Mouse (Mus musculus) layer of hippocampus, adult 11-12 months (tissue): Measurements from ENCODE around the gene Rpl36a-ps1.
"Not testable (repeated sequence)": the region's sequence is repeated elsewhere in the genome, so short reads cannot be mapped to it uniquely, and the experiment has no call there.

Source experiments
- DNase-seq: peaks from one replicate; pipeline ENCODE4 v3.0.0; 2022; ENCODE audit warnings: low spot score

Gene Rpl36a-ps1

DNA sequence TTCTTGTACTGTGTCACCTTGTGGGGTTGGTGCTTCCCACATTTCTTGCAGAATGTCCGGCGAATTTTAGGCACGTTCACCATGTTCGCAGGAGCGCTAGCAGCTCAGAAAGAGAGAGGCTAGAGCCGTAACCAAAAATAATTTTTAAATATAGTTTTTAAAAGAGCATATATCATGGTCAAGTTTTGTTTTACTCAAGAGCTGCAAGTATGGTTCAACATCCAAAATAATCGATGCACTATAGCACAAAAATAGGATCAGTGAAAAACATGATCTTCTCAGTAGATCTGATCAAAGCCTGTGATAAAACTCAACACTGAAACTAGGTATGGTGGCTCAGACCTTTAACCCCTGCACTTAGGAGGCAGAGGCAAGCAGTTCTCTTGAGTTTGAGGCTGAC is at the start of gene Rpl36a-ps1:
Gene Rpl36a-ps1 (minus strand): TSS at position 101 of the 400 bp plus-strand sequence.
- DNase-seq, result no peak

DNA sequence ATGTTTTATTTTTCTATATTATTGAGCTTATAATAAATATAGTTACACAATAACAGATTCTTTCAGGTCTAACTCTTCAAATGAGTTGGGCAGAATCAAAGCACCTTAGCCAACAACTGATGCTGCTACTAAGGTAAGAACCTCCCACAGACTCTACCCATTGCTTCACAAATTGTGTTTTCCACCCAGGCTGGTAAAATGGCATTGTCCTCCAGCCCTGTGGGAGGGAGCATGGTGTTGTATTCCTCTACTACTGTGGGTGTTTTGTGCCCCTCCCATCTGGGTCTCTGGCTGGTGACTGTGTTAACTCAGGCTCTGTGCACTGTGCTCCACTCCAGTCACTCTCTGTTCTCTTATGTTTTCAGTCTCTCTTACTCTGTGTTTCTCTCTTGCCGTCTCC is 49.4 kb upstream of the Rpl36a-ps1 start:
- no peak for DNase-seq

DNA sequence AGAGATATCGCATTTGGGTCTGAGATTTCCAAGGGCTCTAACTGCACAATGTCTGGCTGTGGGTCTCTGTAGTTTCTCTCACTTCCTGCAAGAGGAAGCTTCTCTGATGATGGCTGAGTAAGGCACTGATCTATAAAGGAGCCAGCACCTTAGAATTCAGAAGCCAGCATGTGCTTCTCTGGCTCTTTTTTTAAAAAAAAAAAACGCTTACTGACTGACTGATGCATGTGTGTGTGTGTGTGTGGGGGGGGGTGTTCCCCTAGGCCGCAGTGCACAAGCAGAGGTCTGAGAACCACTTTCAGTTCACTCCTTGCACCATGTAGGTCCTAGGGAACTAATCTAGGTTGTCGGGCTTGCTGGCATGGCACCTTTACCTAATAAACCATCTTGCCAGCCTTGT is 47.3 kb upstream of the Rpl36a-ps1 start:
- no peak for DNase-seq

DNA sequence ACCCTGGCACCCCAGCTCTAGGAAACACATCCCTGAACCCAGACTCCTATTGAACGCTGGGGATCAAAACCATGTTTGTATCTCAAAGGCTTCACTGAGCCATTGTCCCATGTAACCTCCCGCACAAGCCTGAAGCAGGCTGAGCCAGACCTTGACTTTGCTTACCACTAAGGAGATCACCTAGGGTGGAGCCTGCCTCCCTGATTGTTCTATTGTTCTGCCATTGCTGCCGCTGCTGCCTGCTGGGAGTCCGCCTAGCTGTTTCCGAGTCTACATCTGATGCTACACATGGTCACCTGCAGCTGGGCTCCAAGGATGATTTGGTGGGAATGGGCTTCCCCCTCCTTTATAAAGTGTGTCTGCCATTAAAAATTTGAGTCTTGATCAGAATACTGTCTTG is 45.2 kb upstream of the Rpl36a-ps1 start:
- not testable (repeated sequence) for DNase-seq

DNA sequence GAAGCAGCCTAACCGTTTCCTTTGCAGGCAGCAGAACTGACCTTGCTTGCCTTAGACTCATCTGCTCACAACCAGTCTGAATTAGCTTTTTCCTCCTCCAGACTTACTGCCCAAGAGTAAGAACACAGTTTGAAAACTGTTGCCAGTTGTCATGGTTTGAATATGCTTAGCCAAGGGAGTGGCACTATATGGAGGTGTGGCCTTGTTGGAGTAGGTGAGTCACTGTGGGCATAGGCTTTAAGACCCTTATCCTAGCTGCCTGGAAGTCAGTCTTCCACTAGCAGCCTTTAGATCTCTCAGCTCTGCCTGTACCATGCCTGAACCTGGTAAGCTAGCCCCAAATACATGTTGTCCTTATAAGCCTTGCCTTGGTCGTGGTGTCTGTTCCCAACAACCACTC is 43.6 kb upstream of the Rpl36a-ps1 start:
- no peak for DNase-seq

GRCm38 (mm10) chr14:99036039-99036438 is 41.9 kb upstream of the Rpl36a-ps1 start:
- DNase-seq, result no peak

DNA sequence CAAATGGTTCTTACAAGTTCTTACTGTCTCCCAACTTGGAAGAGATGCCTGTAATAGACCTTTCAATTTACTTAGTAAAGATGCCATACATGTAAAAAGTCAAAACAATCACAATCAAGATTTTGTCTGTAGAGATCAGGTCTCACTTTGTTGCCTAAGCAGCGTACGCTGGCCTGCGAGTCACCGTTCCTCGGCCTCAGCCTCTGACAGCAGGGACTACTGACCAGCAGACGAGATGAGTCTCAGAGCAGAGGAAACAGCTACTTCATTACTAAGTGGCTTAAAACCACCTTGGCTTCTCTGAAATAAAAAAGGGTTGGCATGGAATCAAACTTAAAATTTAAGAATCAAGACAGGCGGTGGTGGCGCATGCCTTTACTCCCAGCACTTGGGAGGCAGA is 40.7 kb upstream of the Rpl36a-ps1 start:
- not testable (repeated sequence) for DNase-seq

GRCm38 (mm10) chr14:99032596-99032995 is 38.5 kb upstream of the Rpl36a-ps1 start:
- DNase-seq, result no peak

- no peak for DNase-seq
Observed at GRCm38 (mm10) chr14:99031337-99031873, 37.3 kb upstream of the Rpl36a-ps1 start.

DNA sequence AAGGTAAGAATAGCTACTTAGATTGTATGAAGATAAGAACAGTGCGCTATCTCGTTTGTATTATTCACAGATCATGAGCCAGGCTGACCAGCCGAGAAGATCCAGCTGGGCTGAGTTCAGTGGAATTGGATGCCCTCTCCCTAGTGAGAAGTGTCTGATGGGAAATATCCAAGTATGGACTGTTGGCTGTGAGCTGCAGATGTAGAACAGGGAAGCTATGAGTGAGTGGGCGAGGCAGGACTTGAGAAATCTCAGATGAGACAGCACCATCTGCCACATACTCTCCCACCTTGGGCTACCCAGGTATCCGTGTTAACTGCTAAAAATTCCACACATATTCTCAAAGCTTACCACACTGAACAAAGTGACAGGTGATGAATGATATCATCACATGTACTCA is 35.9 kb upstream of the Rpl36a-ps1 start:
- DNase-seq, result no peak

GRCm38 (mm10) chr14:99022346-99023086 is 28.4 kb upstream of the Rpl36a-ps1 start:
- DNase-seq, result no peak

DNA sequence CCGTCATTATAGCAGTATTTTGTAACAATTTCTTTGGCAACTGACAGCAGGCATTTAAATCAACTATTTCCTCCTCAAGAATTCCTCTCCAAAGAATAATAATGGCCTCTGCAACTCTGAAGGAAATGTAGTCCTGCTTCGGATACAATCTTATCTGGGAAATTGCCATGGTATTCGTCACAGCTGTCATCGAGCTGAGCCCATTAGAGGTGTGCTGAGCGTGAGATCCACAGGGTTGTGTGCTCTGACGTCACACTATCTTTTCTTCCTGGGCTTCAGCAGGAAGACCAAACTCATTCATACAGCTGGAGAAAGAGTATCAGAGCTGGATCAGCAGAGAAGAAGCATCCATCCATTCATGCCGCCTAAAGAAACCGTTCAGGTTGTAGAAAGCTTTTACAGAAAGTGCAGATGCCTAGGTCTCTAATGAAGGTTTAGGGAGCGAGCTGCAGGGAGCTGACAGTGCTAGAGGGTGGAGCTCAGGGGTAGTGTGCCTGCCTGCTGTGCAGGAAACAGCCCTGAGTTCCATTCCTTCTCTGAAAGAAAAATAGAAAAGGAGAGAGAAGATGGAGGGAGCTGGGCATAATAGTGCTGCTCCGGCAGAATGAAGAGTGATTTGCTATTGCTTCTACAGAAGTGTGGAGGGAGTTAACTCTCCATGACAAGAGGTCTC is 25.2 kb upstream of the Rpl36a-ps1 start:
- DNase-seq, result no peak

- no peak for DNase-seq
Observed at GRCm38 (mm10) chr14:99018691-99019090, 24.6 kb upstream of the Rpl36a-ps1 start.

- DNase-seq, result no peak
Observed at GRCm38 (mm10) chr14:99010920-99011313, 16.8 kb upstream of the Rpl36a-ps1 start.

GRCm38 (mm10) chr14:99010224-99010919 is 16.3 kb upstream of the Rpl36a-ps1 start:
- no peak for DNase-seq

DNA sequence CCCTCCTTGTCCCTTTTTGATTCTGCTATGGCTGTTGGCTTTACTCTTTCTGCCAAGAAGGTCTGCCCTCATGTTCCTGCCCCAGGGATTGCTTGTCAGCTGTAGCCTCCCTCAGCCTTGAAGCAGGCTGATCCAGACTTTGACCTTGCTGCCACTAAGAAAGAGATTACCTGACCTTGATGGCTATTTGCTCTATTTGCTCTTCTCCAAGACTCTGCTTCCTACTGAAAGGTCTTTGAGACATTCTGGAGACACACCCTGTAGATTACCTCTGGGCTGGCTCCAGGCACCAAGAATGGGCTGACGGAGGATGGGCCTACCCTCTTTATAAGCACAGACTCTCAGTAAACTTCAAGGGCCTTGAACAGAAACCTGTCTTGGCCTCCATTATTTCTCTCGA is 1.6 kb downstream of the Rpl36a-ps1 start:
- DNase-seq, result no peak

GRCm38 (mm10) chr14:98990636-98991035 is 3.5 kb downstream of the Rpl36a-ps1 start:
- DNase-seq, result no peak

GRCm38 (mm10) chr14:98989818-98990217 is 4.3 kb downstream of the Rpl36a-ps1 start:
- DNase-seq, result no peak

- DNase-seq, result no peak
Observed at GRCm38 (mm10) chr14:98971921-98972320, 22.2 kb downstream of the Rpl36a-ps1 start.

GRCm38 (mm10) chr14:98958978-98959658 is 35.0 kb downstream of the Rpl36a-ps1 start:
- DNase-seq, result no peak

DNA sequence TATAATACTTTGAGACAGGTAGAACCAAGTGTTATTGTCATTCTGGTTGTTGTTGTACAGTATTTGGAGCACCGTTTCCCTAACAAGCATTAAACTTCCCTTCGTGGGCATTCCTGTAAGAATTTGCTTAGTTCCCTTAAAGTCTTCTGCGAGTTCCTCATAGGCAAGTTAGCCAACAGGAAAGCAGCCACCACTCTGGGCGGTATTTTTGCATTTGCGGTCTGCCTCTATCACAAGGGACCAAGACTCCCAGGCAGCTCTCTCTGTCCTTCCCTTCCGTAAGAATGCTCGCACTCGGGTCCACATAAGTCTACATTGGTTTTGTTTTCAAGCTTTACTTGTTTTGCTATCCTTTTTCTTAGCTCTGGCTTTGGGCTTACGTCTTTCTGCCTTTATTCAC is 37.3 kb downstream of the Rpl36a-ps1 start:
- DNase-seq, result no peak

- no peak for DNase-seq
Observed at GRCm38 (mm10) chr14:98952441-98952840, 41.7 kb downstream of the Rpl36a-ps1 start.
